Mouse (Mus musculus) intestine, embryonic 16.5 days (tissue): ENCODE results near the gene Dbi. TPM values are rescaled to one million over a fixed set of nuclear protein-coding genes. Genes with fewer than 3 reads are reported as not detected.
A peak's percentile ranks its signal among the peaks of the same experiment; 100 is the strongest.

Source experiments
- ATAC-seq: fragments of 200-750 bp; cut with Nextera tagmentation; 2 replicates; pipeline ENCODE4 v1.8.0; 2017; ENCODE audit warnings: moderate TSS enrichment, moderate library complexity
- H3K27ac ChIP-seq: fragments of 300-500 bp; sonication (generic); 2 replicates; pipeline ENCODE4 v1.5.1; 2014; ENCODE audit warnings: mild to moderate bottlenecking, low read length
- H3K27me3 ChIP-seq: fragments of 300-500 bp; sonication (generic); replicated peaks from 2 replicates; pipeline ENCODE4 v1.6.1; 2014; ENCODE audit warnings: low read length, control low read depth, mixed read lengths; ENCODE audit not compliant: control insufficient read depth, insufficient read depth
- H3K36me3 ChIP-seq: fragments of 300-500 bp; sonication (generic); 2 replicates; pipeline ENCODE4 v1.6.1; 2014; ENCODE audit warnings: low read length, control low read depth; ENCODE audit not compliant: control insufficient read depth, insufficient read depth
- H3K4me1 ChIP-seq: fragments of 300-500 bp; sonication (generic); 2 replicates; pipeline ENCODE4 v1.6.1; 2014; ENCODE audit warnings: low read length, control low read depth, mixed read lengths; ENCODE audit not compliant: control insufficient read depth, insufficient read depth
- H3K4me2 ChIP-seq: fragments of 300-500 bp; sonication (generic); 2 replicates; pipeline ENCODE4 v1.6.1; 2014; ENCODE audit warnings: low read depth, low read length, control low read depth
- H3K4me3 ChIP-seq: fragments of 300-500 bp; sonication (generic); 2 replicates; pipeline ENCODE4 v1.5.1; 2014; ENCODE audit warnings: mild to moderate bottlenecking, low read length
- H3K9ac ChIP-seq: fragments of 300-500 bp; sonication (generic); 2 replicates; pipeline ENCODE4 v1.6.1; 2014; ENCODE audit warnings: low read depth, low read length
- H3K9me3 ChIP-seq: fragments of 300-500 bp; sonication (generic); 2 replicates; pipeline ENCODE4 v1.6.1; 2016; ENCODE audit warnings: low read length, control low read depth; ENCODE audit not compliant: control insufficient read depth
- WGBS: fragments of 180-500 bp; shearing (Covaris S2); extraction: QIAGEN DNeasy Blood & Tissue Kit; methylation state at CpG from one replicate; pipeline ENCODE4 v1.1.7; 2014; 5-methylcytosine and 5-hydroxymethylcytosine counted together
- polyA plus RNA-seq: library from polyadenylated mRNA; unstranded; fragments of >200 nt; fragmentation: Nextera tagmentation; extraction: Ambion mirVana; gene quantifications from 2 replicates; pipeline ENCODE4 v1.2.1, GENCODE M21; 2015

Dbi gene
- polyA plus RNA-seq, 1 experiment from 2014 or later, result 1,842 TPM

DNA sequence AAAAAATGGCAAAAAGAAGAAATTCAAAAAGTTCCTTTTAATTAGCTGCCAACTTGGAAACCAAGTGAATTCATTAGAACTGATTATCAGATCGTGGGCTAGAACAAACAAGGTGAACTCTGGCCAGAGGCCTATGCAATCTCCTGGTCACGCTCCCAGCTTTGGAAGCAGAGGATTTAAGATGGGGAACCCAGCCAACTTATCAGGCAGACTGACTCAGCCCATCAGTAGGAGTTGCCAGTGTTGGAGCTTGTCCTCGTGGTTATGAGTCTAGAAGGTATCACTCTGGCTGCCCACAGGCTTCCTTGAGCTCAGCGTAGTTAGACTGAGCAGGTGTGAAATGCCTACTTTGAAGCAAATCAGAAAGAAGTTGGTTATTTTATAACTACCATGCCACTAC, 4.0 kb upstream of the Dbi start:
- peak; percentile 2; the same call in 1 of the 2 replicates for ATAC-seq
- Histone ChIP-seq H3K4me1 (peaks cover 7% of the 10 kb centered on the region; the same call in 1 of the 2 replicates), H3K4me2 (no peak overlapping the region), H3K27ac (no peak overlapping the region), H3K9me3 (no peaks in the 10 kb centered on the region), H3K27me3 (no peaks in the 10 kb centered on the region), H3K4me3 (no peak overlapping the region), H3K9ac (no peak overlapping the region), H3K36me3 (no peaks in the 10 kb centered on the region)
- 55% methylated on average over 4 of the region's 4 CpGs for WGBS

DNA sequence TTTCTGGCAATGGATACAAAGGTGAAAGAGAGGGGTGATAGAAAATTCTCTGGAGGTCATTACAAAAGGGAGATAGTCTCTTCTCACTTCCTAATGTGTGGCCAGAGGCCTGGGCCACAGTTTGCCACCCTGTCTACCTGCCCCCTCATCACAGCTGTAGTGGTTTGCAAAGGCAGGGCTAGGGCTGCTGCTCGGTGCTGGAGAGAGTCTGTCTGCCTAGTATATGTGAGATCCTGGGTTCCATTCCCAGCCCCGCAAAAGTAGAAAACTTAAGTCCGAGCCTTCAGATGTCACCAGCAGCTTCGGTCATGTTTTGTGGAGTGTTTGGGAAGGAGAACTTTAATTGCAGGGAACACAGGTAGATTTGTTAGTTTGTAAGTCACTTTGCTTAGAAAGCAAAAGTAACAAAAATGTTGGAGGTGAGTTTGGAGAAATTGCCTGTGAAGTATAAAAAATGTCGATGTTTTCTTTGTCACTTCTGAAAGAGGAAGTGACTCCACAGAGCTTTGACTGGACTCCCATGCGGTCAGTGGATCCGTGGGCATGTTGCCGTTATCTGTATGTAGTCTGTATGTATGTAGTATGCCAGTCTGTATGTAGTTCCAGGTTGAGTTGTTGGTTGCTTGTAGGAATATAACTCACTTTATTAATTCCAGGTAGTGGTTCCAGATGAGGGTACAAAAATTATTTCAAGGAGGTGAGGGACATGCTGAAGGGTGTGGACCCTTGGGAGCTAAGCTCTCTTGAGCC, 1.9 kb upstream of the Dbi start:
- 93% methylated on average over 8 of the region's 8 CpGs for WGBS
- Histone ChIP-seq H3K4me2 (peak overlapping the region; percentile 69; the same call in 1 of the 2 replicates), H3K4me1 (peaks cover 19% of the 10 kb centered on the region), H3K27ac (peak overlapping the region; percentile 94; the same call in 1 of the 2 replicates), H3K9ac (peak overlapping the region; percentile 74; the same call in 1 of the 2 replicates), H3K9me3 (no peaks in the 10 kb centered on the region), H3K36me3 (no peaks in the 10 kb centered on the region), H3K4me3 (no peak overlapping the region), H3K27me3 (no peaks in the 10 kb centered on the region)
- no peak for ATAC-seq

DNA sequence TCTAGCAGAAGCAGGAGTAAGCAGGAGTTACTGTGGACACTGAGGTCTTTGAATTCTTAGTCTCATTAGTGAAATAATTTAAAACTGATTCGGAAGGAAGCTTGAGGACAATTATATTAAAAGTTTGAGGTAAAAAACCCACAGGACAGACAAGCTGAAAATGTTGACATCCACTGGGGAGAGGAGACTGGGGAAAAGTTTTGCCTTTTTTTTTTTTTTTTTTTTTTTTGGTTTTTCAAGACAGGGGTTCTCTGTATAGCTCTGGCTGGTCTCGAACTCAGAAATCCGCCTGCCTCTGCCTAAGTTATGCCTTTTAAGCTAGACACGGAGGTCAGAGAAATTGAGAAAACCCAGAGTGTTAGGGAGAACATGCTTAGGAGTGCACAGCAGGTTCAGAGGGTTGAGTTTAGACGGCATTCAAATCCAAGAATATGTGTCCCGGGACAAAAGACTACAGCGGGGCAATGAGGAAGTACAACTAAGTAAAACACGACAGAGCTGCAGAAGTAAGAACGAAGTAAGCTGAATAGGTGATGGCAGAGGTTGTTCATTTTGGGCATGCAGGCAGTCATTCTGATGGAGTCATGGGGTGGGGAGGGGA, 1.2 kb upstream of the Dbi start:
- 78% methylated on average over 9 of the region's 9 CpGs for WGBS
- peaks cover 25% of the 10 kb centered on the region for H3K4me1 ChIP-seq
- H3K9ac ChIP-seq, result peak overlapping the region; percentile 74
- ATAC-seq, result no peak
- H3K4me2 ChIP-seq, result peak overlapping the region; percentile 69
- no peaks in the 10 kb centered on the region for H3K36me3 ChIP-seq
- H3K27me3 ChIP-seq, result no peaks in the 10 kb centered on the region
- H3K9me3 ChIP-seq, result no peaks in the 10 kb centered on the region
- H3K4me3 ChIP-seq, result peak overlapping the region; percentile 72
- H3K27ac ChIP-seq, result peak overlapping the region; percentile 94

DNA sequence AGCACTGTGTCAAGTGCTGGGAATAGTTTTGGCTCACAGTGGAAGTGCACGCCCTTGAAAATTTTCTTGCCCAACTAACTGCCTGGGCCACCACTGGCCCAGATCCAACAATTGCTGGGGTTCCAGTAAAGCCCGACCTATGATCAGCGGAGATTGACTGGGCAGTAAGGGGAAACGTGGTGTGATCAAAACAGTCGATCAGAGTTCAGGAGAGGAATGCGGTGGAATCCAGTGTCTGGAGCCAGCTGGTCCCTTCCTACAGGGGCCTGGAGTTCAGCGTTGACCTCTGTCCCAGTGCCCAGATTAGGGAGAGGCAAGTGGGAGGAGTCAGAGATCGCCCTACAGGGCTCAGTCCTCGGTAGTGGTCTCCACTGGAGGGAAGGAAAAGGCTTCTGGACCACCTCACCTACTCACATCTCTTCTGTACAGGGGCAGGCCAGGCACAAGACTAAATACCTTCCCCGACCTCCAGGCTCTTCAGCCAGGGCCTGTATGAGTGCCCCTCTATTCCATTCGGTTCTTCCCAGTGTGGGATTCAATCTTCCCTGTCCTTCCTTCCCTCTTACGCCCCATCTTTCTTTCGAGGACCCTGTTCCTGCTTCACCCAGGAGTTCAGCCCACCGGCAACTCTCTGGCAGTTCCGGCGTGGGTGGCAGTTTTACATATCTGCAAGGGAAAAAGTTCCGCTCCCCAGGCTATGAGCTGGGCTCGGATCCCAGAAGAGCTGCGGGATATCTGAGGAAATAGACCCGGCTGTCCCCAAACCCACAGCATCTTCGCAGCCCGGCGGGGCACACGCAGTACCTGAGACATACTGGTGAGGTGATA, 523 bp downstream of the Dbi start:
- 3% methylated on average over 24 of the region's 24 CpGs for WGBS

DNA sequence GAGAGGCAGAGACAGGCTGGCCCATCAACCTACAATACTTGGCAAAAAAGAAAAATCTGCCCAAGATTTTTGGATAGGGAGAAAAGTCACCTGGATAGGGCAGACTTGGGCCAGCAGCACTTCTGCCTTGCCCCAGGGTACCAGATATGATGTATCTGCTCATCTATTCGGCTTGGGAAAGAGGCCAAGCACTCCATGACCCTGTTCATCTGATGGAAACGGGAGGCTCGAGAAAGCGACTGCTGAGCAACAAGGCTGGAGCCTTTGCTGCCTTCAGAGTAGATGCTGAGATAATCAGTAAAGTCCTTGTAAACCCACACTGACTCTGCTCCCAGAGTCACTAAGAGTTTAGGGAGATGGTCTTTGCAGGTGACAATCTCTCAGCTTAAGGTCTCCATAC, 1.5 kb downstream of the Dbi start:
- peaks cover 7% of the 10 kb centered on the region for H3K9me3 ChIP-seq
- H3K9ac ChIP-seq, result peak overlapping the region; percentile 79
- H3K4me1 ChIP-seq, result peaks cover 26% of the 10 kb centered on the region
- H3K4me3 ChIP-seq, result peak overlapping the region; percentile 72
- peak overlapping the region; percentile 79 for H3K4me2 ChIP-seq
- ATAC-seq, result no peak
- peak overlapping the region; percentile 96; the same call in 1 of the 2 replicates for H3K27ac ChIP-seq
- H3K27me3 ChIP-seq, result no peaks in the 10 kb centered on the region
- peaks cover 19% of the 10 kb centered on the region for H3K36me3 ChIP-seq
- 79% methylated on average over 4 of the region's 4 CpGs for WGBS

More for the DNA sequence above, 523 bp downstream of the Dbi start:
- peak; percentile 79 for ATAC-seq
- Histone ChIP-seq H3K27me3 (no peaks in the 10 kb centered on the region), H3K36me3 (peaks cover 9% of the 10 kb centered on the region), H3K9me3 (no peaks in the 10 kb centered on the region), H3K4me1 (peaks cover 28% of the 10 kb centered on the region), H3K4me2 (peak overlapping the region; percentile 79), H3K4me3 (peak overlapping the region; percentile 72), H3K9ac (peak overlapping the region; percentile 79), H3K27ac (peak overlapping the region; percentile 96)

DNA sequence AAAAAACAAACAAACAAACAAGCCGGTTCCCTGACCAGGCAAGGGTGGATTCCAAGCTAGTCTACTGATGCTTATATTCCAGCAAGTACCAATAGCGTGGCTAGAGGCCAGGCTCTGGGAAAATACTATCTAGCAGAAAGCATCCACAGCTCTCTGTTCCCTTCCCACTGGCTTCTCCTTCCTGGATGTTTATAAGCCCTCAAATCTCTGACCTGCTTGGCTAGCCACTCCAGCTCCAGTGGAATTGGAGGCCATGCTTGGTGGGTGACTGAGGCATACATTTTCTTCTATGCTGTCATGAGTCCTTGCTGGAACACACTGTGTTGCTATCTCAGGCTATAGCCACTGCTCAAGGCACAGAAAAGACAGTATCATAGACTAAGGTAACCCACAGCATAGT, 2.0 kb downstream of the Dbi start:
- Histone ChIP-seq H3K4me1 (peaks cover 26% of the 10 kb centered on the region), H3K27ac (no peak overlapping the region), H3K4me3 (peak overlapping the region; percentile 72), H3K36me3 (peaks cover 22% of the 10 kb centered on the region), H3K9me3 (peaks cover 10% of the 10 kb centered on the region), H3K27me3 (no peaks in the 10 kb centered on the region), H3K4me2 (peak overlapping the region; percentile 79), H3K9ac (peak overlapping the region; percentile 79)
- ATAC-seq, result no peak
- 83% methylated on average over 2 of the region's 2 CpGs for WGBS

DNA sequence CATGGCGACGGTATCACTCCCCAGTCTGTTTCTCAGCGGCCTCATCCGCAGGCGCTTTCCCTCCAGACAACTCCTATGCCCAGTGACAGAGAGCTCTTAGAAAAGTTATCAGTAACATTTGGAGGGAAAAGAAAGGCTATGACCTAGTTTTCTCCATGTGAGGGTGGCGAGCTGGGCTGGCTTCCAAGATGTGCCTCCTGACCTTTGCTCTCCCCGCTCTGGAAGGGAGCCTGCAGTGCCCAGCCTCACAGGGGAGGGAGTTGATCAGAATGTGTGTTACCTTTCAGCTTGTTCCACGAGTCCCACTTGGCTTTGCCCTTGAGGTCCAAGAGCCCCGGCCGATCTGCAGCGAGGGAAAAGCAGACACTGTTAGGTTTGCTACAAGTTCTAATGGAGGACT, 4.8 kb downstream of the Dbi start:
- H3K4me1 ChIP-seq, result peaks cover 29% of the 10 kb centered on the region
- peaks cover 10% of the 10 kb centered on the region for H3K9me3 ChIP-seq
- WGBS, result 65% methylated on average over 11 of the region's 11 CpGs
- no peak overlapping the region for H3K4me3 ChIP-seq
- no peak overlapping the region for H3K4me2 ChIP-seq
- no peaks in the 10 kb centered on the region for H3K27me3 ChIP-seq
- peaks cover 25% of the 10 kb centered on the region for H3K36me3 ChIP-seq
- H3K9ac ChIP-seq, result no peak overlapping the region; the same call in 1 of the 2 replicates
- ATAC-seq, result peak; percentile 27
- peak overlapping the region; percentile 16; the same call in 1 of the 2 replicates for H3K27ac ChIP-seq

DNA sequence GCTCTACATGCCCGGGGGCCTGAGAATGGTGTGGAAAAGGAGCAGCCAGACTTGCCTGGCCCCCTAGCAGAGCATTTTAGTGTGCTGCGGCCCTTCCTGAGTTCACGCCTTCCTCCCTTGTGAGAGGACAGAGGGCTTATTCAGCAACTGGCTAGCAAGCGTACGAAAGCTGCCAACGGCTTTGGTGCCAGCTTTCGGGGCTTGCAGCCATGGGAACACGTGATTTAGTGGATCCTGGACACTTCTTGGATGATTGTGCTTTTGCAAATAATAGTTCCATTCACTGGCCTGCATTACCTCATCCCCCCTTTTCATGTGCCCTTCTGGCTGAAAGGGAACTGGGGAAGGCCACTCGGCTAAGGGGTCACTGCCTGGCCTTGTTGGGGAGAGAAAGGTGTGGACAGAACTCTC, 5.2 kb downstream of the Dbi start:
- H3K27ac ChIP-seq, result peak overlapping the region; percentile 16; the same call in 1 of the 2 replicates
- ATAC-seq, result no peak
- peaks cover 29% of the 10 kb centered on the region for H3K4me1 ChIP-seq
- no peak overlapping the region for H3K4me3 ChIP-seq
- peaks cover 10% of the 10 kb centered on the region for H3K9me3 ChIP-seq
- no peaks in the 10 kb centered on the region for H3K27me3 ChIP-seq
- no peak overlapping the region for H3K4me2 ChIP-seq
- H3K36me3 ChIP-seq, result peaks cover 25% of the 10 kb centered on the region
- no peak overlapping the region; the same call in 1 of the 2 replicates for H3K9ac ChIP-seq
- 84% methylated on average over 9 of the region's 9 CpGs for WGBS
